Mouse (Mus musculus) 3134 (cell line): ENCODE measurements around the gene Kcnj9.

ENCODE experiments used
- DNase-seq: peaks from one replicate; pipeline ENCODE4 v3.0.0-alpha.2; 2011; ENCODE audit warnings: low spot score; ENCODE audit not compliant: insufficient read length; ENCODE audit errors: extremely low read depth

Gene Kcnj9

GRCm38 (mm10) chr1:172296816-172297510, 32.2 kb downstream of the Kcnj9 start:
- no peak for DNase-seq

GRCm38 (mm10) chr1:172295751-172296197, 33.3 kb downstream of the Kcnj9 start:
- no peak for DNase-seq

GRCm38 (mm10) chr1:172293449-172293848, 35.7 kb downstream of the Kcnj9 start:
- DNase-seq = no peak

GRCm38 (mm10) chr1:172292880-172293279, 36.2 kb downstream of the Kcnj9 start:
- DNase-seq = no peak

- DNase-seq = no peak
Measured at GRCm38 (mm10) chr1:172289617-172289946, 39.5 kb downstream of the Kcnj9 start.

GRCm38 (mm10) chr1:172288900-172289616, 40.1 kb downstream of the Kcnj9 start:
- no peak for DNase-seq

- no peak for DNase-seq
Measured at GRCm38 (mm10) chr1:172286740-172287139, 42.4 kb downstream of the Kcnj9 start.

GRCm38 (mm10) chr1:172284221-172284620, 44.9 kb downstream of the Kcnj9 start:
- DNase-seq = no peak

- no peak for DNase-seq
Measured at GRCm38 (mm10) chr1:172283073-172283472, 46.0 kb downstream of the Kcnj9 start.

GRCm38 (mm10) chr1:172281522-172282254, 47.4 kb downstream of the Kcnj9 start:
- DNase-seq = no peak

- DNase-seq = no peak
Measured at GRCm38 (mm10) chr1:172279768-172280509, 49.2 kb downstream of the Kcnj9 start.

- DNase-seq = no peak
Measured at GRCm38 (mm10) chr1:172278328-172278727, 50.8 kb downstream of the Kcnj9 start.

GRCm38 (mm10) chr1:172277172-172277571, 51.9 kb downstream of the Kcnj9 start:
- DNase-seq = no peak

- no peak for DNase-seq
Measured at GRCm38 (mm10) chr1:172274547-172274946, 54.6 kb downstream of the Kcnj9 start.

GRCm38 (mm10) chr1:172274116-172274515, 55.0 kb downstream of the Kcnj9 start:
- DNase-seq = no peak

GRCm38 (mm10) chr1:172273386-172273785, 55.7 kb downstream of the Kcnj9 start:
- no peak for DNase-seq

GRCm38 (mm10) chr1:172271765-172272164, 57.4 kb downstream of the Kcnj9 start:
- DNase-seq = no peak

- no peak for DNase-seq
Measured at GRCm38 (mm10) chr1:172271208-172271607, 57.9 kb downstream of the Kcnj9 start.
